Mouse (Mus musculus) E14TG2a.4 (cell line): ENCODE results near the gene Celf2.

Experiments used
- CTCF ChIP-seq: conservative IDR thresholded peaks from 2 replicates; pipeline ENCODE4 v1.5.1; 2014; ENCODE audit warnings: low read length
- NANOG ChIP-seq: IDR thresholded peaks from 2 replicates; pipeline ENCODE4 v1.6.1; 2014; ENCODE audit warnings: borderline replicate concordance, low read length, mixed read lengths
- POU5F1 ChIP-seq: IDR thresholded peaks from 2 replicates; pipeline ENCODE4 v1.6.1; 2014; ENCODE audit warnings: low read length, borderline replicate concordance

GRCm38 (mm10) chr2:6547139-6547664, 962.2 kb downstream of the Celf2 start:
- TF ChIP-seq NANOG = no peak
- no peak for TF ChIP-seq CTCF
- no peak for TF ChIP-seq POU5F1
